Mouse (Mus musculus): ENCODE measurements around the gene Rnf114. TPM values are rescaled to one million over a fixed set of nuclear protein-coding genes. Genes with fewer than 3 reads are reported as not detected.

Gene Rnf114
- total RNA-seq, 2 experiments from 2014 or later, result 41.9 to 47.1 TPM

DNA sequence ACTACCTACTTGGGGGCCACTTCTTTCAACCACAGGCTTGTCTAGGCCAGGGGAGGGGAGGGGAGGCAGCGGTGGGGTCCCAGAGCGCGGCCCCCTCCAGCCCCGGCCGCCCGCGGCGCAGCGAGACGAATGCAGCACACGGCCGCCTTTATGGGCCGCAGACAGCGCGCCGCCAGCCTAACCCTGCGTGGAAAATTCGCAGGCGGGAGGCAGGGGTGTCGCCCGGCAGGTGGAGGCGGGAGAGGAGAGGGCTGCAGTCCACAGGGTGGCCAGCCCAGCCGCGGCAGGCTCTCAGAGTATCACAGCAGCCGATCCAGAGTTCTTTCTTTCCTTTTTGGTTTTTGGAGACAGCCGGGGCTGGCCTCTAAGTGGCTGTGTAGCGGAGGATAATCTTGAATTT is 67.0 kb downstream of the Rnf114 start:
- no peak for DNase-seq
- intact Hi-C loops (cut with DNase I), result no loop called here

DNA sequence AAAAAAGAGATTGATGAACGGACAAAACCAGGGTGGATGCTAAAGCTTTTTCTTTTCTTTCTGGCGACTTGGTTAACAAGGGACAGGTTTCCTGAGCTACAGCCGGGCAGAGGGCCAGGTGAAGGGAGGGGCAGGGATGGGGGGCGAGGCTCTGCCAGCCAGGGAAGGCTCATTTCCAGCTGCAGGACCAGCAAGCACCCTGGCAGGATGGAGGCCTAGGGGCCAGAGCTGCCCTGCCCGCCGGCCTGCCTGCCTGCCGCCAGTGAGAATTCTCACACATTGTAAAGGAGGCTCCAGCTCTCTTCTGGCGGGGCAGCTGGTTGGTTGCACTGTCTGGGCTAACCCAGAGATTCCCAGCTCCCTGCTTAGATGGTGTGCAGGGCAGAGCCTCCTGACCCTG is 69.7 kb downstream of the Rnf114 start:
- peak; percentile 62 to 70 for DNase-seq

DNA sequence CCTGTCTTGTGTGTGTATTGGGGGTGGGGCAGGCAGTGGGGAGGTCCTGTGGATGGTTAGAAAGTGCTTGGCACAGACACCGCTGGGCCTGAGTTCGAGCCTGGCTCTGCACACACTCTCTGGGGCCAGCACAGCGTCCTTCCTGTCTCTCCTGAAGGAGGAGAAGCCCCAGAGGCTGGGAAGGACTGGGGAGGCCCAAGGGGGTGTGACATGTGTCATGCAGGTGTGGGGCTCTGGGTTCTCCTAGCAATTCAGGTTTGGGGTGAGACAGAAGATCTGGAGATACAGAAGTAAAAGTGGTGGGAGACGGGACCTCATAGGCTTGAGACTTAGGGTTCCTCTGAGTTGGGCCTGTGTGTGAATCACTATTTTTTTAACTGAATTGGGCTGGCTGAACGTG is 70.6 kb downstream of the Rnf114 start:
- no peak for DNase-seq
- intact Hi-C loops (cut with DNase I), result no loop called here

More for the DNA sequence above, 69.7 kb downstream of the Rnf114 start:
- intact Hi-C loops (cut with DNase I), result no loop called here

DNA sequence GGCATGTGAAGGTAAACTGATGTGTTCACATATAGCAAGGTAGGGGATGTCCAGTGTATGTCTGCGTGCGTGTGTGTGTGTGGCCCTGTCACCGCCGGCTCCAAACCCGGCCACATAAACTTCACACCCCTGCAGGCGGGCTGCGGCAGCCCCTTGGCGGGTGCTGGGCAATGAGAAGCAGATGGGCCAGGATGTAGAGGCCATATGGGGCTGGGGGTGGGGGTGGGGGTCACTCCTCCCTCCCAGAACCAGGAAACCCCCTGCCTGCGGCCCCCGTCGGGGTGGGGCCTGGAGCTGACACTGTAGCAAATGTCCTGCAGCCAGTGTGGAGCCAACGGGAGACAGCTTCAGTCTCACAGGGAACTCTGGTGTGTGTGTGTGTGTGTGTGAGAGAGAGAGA is 71.3 kb downstream of the Rnf114 start:
- intact Hi-C loops (cut with DNase I), result loop anchor here (2.0 kb wide), 1 partner anchor 31 kb away; no protein-coding TSS in a partner anchor
- DNase-seq, result no peak

DNA sequence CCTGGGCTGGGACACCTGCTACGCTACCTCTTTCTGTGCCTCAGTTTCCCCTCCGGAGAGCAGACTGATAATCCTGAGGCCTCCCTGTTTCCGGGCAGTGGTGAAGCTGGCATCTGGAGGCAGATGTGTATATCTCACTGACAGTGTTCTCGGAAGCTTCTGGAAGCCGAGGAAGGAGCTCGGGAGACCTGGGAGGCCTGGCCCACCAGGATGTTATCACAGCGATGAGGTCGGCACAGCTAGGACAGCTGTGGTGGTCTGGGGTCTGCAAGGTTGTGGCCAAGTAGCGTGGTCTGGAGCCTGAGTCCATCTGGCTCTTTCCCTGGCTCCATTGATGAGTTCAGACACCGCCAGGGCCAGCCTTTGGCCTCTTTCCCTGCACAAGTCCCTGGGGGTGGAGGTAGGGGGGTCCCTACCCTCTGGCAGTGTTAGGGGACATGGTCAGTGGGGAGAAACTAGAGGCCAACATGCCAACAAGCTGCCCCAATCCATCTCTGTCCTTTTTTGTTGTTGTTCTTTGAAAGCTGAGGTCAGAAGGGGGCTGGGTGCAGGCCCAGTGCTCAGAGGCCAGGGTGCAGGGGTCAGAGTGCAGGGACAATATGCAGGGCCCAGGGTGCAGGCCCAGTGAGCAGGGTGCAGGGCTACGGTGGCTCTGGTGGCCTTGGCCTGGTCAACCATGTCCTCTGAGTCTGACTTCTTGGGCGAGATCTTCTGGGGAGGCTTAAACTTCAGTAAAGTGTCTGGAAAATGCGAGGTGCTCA is 72.3 kb downstream of the Rnf114 start:
- intact Hi-C loops (cut with DNase I), result loop anchor here (2.0 kb wide), 1 partner anchor 30 kb away; no protein-coding TSS in a partner anchor
- no peak for DNase-seq

DNA sequence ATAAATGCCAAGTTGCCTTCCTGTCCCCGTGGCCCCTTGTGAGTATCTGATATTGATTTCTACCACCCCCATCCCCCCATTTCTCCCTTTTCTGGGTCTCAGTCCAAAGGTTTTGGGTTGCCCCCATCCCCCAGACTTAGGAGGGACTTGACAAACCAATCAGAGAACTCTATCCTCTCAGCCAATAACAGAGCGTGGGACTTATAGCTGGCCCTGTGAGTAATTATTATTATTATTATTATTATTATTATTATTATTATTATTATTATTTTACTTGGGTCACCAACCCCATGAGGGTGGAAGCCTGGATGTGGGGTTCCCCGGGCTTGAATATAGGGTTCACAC is 72.8 kb downstream of the Rnf114 start:
- intact Hi-C loops (cut with DNase I), result loop anchor here (2.0 kb wide), 1 partner anchor 30 kb away; no protein-coding TSS in a partner anchor
- DNase-seq, result no peak

DNA sequence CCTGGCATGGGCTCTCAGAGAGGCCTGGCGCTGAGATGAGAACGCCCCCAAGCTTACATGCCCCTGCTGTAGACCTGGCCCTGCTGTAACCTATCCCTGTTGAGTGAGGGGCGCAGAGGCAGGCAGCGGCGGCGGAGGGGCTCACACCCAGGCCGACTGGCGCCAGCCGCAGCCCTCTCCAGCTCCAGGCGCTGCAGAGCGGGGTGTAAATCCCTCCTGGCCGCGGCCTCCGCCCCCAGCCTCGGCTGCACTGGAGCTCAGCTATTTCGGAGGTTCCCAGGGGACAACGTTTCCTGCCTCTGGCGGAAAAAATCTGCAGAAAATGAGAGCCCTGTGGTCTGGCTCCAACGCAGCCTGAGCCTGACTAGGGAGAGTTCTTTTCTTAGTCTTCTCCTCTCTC is 73.2 kb downstream of the Rnf114 start:
- intact Hi-C loops (cut with DNase I), result loop anchor here (2.0 kb wide), 1 partner anchor 29 kb away; no protein-coding TSS in a partner anchor
- peak; percentile 85 to 86 for DNase-seq

Other genes starting within 250 kb of the Rnf114 start
- gene B4galt5, start 143.5 kb upstream of the Rnf114 start, total RNA-seq (2021), result 10 to 100 TPM; 21.2 to 23.5 TPM
- gene Slc9a8, start 70.9 kb upstream of the Rnf114 start, total RNA-seq (2021), result 10 to 100 TPM; 23.6 to 29.3 TPM
- 10 to 100 TPM; 24.0 to 24.9 TPM for gene Spata2, start 242 bp downstream of the Rnf114 start, total RNA-seq (2021)
- 1 to 10 TPM; 3.6 to 4.1 TPM for gene Snai1, start 45.5 kb downstream of the Rnf114 start, total RNA-seq (2021)
- gene Ube2v1, start 139.4 kb downstream of the Rnf114 start, total RNA-seq (2021), result 100 to 1,000 TPM; 120 to 121 TPM
- 10 to 100 TPM; 21.6 to 23.2 TPM for gene Gm20431, start 168.9 kb downstream of the Rnf114 start, total RNA-seq (2021)
- gene Cebpb, start 196.3 kb downstream of the Rnf114 start, total RNA-seq (2021), result 100 to 1,000 TPM in 1 of 2 experiments, 10 to 100 TPM in 1; 31.0 to 100 TPM
- 10 to 100 TPM; 37.9 to 40.5 TPM for gene Tmem189, start 197.2 kb downstream of the Rnf114 start, total RNA-seq (2021)